Mouse (Mus musculus) ES-Bruce4 (cell line): ENCODE data around the gene Galk2.
A peak's percentile ranks its signal among the peaks of the same experiment; 100 is the strongest.

Experiments
- CTCF ChIP-seq: IDR thresholded peaks from one replicate; pipeline ENCODE4 v1.8.1; 2011; ENCODE audit warnings: low read depth, low read length
- EP300 ChIP-seq: IDR thresholded peaks from 2 replicates; pipeline ENCODE4 v1.6.1; 2011; ENCODE audit warnings: low read depth, low read length; ENCODE audit not compliant: insufficient read depth
- POLR2A ChIP-seq: IDR thresholded peaks from one replicate; pipeline ENCODE4 v1.8.1; 2011; ENCODE audit warnings: low read length; ENCODE audit not compliant: insufficient read depth

DNA sequence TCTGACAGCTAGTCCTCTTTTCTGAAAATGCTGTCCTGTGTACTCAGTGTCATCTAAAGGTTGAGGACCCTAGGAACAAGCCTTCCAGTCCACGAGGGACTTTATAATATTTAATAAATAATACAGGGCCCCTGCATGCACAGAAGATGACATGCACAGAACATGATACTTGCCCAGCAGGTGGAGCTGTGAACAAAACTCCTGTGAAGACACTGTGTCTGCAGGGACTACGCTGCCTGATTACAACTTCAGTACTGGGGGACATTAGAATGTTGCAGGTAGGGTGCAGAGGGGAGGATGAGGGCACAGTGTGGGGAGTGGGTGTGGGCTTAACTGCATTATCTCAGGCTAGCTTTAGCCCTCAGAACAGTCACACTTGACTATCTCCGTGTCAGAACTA, 147.2 kb downstream of the Galk2 start:
- TF ChIP-seq EP300 (no peak), CTCF (peak; percentile 34), POLR2A (no peak)
